Mouse (Mus musculus): ENCODE data around the gene Rnf227. TPM values are rescaled to one million over a fixed set of nuclear protein-coding genes. Genes with fewer than 3 reads are reported as not detected.

Gene Rnf227
- total and polyA plus RNA-seq, 3 experiments: 0.21 to 0.30 TPM; not detected in 1

GRCm38 (mm10) chr11:69357690-69358089, 17.4 kb downstream of the Rnf227 start:
- H3K27ac ChIP-seq (ENCODE audit: insufficient read depth, low read depth): no peak overlapping the region
- dilution Hi-C loops (cut with MboI; ENCODE audit: extremely low pct_ligation_motif_present, extremely low pct_unique_long_range_greater_than_20kb, low sequenced_read_pairs) (no loop called here), in situ Hi-C loops (cut with MboI; ENCODE audit: low pct_ligation_motif_present, low pct_unique_long_range_greater_than_20kb, low sequenced_read_pairs) (no loop called here)
- H3K9ac ChIP-seq (ENCODE audit: insufficient read depth, low read depth): no peak overlapping the region
- no peaks in the 10 kb centered on the region for H3K27me3 ChIP-seq (replicated peaks)
- H3K36me3 ChIP-seq (replicated peaks in 1 of 2; ENCODE audit: control insufficient read depth in 1 of 2, insufficient read depth in 1 of 2, low read length in 1 of 2): peaks cover 75 to 98% of the 10 kb centered on the region in 2 experiments
- no peak for DNase-seq (ENCODE audit: extremely low read depth)
- H3K4me2 ChIP-seq (ENCODE audit: insufficient read depth, low read depth, poor library complexity, severe bottlenecking): no peak overlapping the region
- H3K4me3 ChIP-seq (replicated peaks in 1 of 3; ENCODE audit: low read depth in 2 of 3, low read length in 2 of 3, poor library complexity in 1 of 3): no peak overlapping the region
- H3K4me1 ChIP-seq (ENCODE audit: control insufficient read depth in 1 of 2, insufficient read depth in 2 of 2): peaks cover 0 to 2% of the 10 kb centered on the region in 2 experiments; a peak in 1 of 4 replicates
- TF ChIP-seq POLR2A (IDR thresholded peaks at IDR 0.05; ENCODE audit: low read depth, low read length): no peak
- no peak for TF ChIP-seq BHLHE40 (IDR thresholded peaks at IDR 0.05; ENCODE audit: low read depth, low read length)
- TF ChIP-seq GABPA (IDR thresholded peaks at IDR 0.05; ENCODE audit: insufficient replicate concordance, low read depth, low read length): no peak
- no peak for TF ChIP-seq JUN (IDR thresholded peaks at IDR 0.05; ENCODE audit: insufficient read depth, low read depth, low read length)
- no peak for TF ChIP-seq MXI1 (IDR thresholded peaks at IDR 0.05; ENCODE audit: low read depth, low read length)
- no peak for TF ChIP-seq CHD1 (IDR thresholded peaks at IDR 0.05; ENCODE audit: low read depth, low read length)
- no peaks in the 10 kb centered on the region for H3K9me3 ChIP-seq (replicated peaks; ENCODE audit: low read length)
- H3K79me2 ChIP-seq (replicated peaks; ENCODE audit: control insufficient read depth, extremely low read depth, insufficient read depth, poor library complexity, severe bottlenecking): no peaks in the 10 kb centered on the region

GRCm38 (mm10) chr11:69362021-69362420, 21.8 kb downstream of the Rnf227 start:
- H3K9me3 ChIP-seq (replicated peaks; ENCODE audit: low read length): no peaks in the 10 kb centered on the region
- peaks cover 50 to 80% of the 10 kb centered on the region in 2 experiments for H3K36me3 ChIP-seq (replicated peaks in 1 of 2; ENCODE audit: control insufficient read depth in 1 of 2, insufficient read depth in 1 of 2, low read length in 1 of 2)
- H3K27ac ChIP-seq (ENCODE audit: insufficient read depth, low read depth): no peak overlapping the region
- dilution Hi-C loops (cut with MboI; ENCODE audit: extremely low pct_ligation_motif_present, extremely low pct_unique_long_range_greater_than_20kb, low sequenced_read_pairs) (no loop called here), in situ Hi-C loops (cut with MboI; ENCODE audit: low pct_ligation_motif_present, low pct_unique_long_range_greater_than_20kb, low sequenced_read_pairs) (no loop called here)
- H3K4me2 ChIP-seq (ENCODE audit: insufficient read depth, low read depth, poor library complexity, severe bottlenecking): no peak overlapping the region
- no peak for DNase-seq (ENCODE audit: extremely low read depth)
- H3K27me3 ChIP-seq (replicated peaks): no peaks in the 10 kb centered on the region
- TF ChIP-seq ZNF384 (IDR thresholded peaks at IDR 0.05; ENCODE audit: low read depth, low read length) (no peak), PAX5 (IDR thresholded peaks at IDR 0.05; ENCODE audit: low read length) (no peak)
- peaks cover 3 to 25% of the 10 kb centered on the region in 2 experiments; a peak in 3 of 4 replicates for H3K4me1 ChIP-seq (ENCODE audit: control insufficient read depth in 1 of 2, insufficient read depth in 2 of 2)
- no peak overlapping the region for H3K4me3 ChIP-seq (replicated peaks in 1 of 3; ENCODE audit: low read depth in 2 of 3, low read length in 2 of 3, poor library complexity in 1 of 3)
- no peaks in the 10 kb centered on the region for H3K79me2 ChIP-seq (replicated peaks; ENCODE audit: control insufficient read depth, extremely low read depth, insufficient read depth, poor library complexity, severe bottlenecking)
- no peak overlapping the region for H3K9ac ChIP-seq (ENCODE audit: insufficient read depth, low read depth)

GRCm38 (mm10) chr11:69362479-69362878, 22.2 kb downstream of the Rnf227 start:
- Histone ChIP-seq H3K9ac (ENCODE audit: insufficient read depth, low read depth) (no peak overlapping the region), H3K4me1 (ENCODE audit: control insufficient read depth in 1 of 2, insufficient read depth in 2 of 2) (peaks cover 3 to 25% of the 10 kb centered on the region in 2 experiments; a peak in 3 of 4 replicates), H3K27ac (ENCODE audit: insufficient read depth, low read depth) (no peak overlapping the region), H3K36me3 (replicated peaks in 1 of 2; ENCODE audit: control insufficient read depth in 1 of 2, insufficient read depth in 1 of 2, low read length in 1 of 2) (peaks cover 46 to 75% of the 10 kb centered on the region in 2 experiments), H3K9me3 (replicated peaks; ENCODE audit: low read length) (no peaks in the 10 kb centered on the region), H3K4me2 (ENCODE audit: insufficient read depth, low read depth, poor library complexity, severe bottlenecking) (no peak overlapping the region), H3K79me2 (replicated peaks; ENCODE audit: control insufficient read depth, extremely low read depth, insufficient read depth, poor library complexity, severe bottlenecking) (no peaks in the 10 kb centered on the region), H3K4me3 (replicated peaks in 1 of 3; ENCODE audit: low read depth in 2 of 3, low read length in 2 of 3, poor library complexity in 1 of 3) (no peak overlapping the region), H3K27me3 (replicated peaks) (no peaks in the 10 kb centered on the region)
- no peak for DNase-seq (ENCODE audit: extremely low read depth)
- dilution Hi-C loops (cut with MboI; ENCODE audit: extremely low pct_ligation_motif_present, extremely low pct_unique_long_range_greater_than_20kb, low sequenced_read_pairs): no loop called here
- in situ Hi-C loops (cut with MboI; ENCODE audit: low pct_ligation_motif_present, low pct_unique_long_range_greater_than_20kb, low sequenced_read_pairs): no loop called here
- TF ChIP-seq TCF12 (IDR thresholded peaks at IDR 0.05; ENCODE audit: low read depth, low read length): no peak
- no peak for TF ChIP-seq CHD2 (IDR thresholded peaks at IDR 0.05; ENCODE audit: low read length)
- no peak for TF ChIP-seq KAT2A (IDR thresholded peaks at IDR 0.05; ENCODE audit: insufficient replicate concordance, low read length)
- TF ChIP-seq TBP (conservative IDR thresholded peaks at IDR 0.05; ENCODE audit: low read depth, low read length): no peak
- TF ChIP-seq USF2 (conservative IDR thresholded peaks at IDR 0.05; ENCODE audit: low read depth, low read length): no peak
- no peak for TF ChIP-seq MXI1 (IDR thresholded peaks at IDR 0.05; ENCODE audit: low read depth, low read length)
- TF ChIP-seq ZC3H11A (IDR thresholded peaks at IDR 0.05; ENCODE audit: low read depth, low read length): no peak
- no peak for TF ChIP-seq UBTF (IDR thresholded peaks at IDR 0.05; ENCODE audit: low read depth, low read length)
- TF ChIP-seq GABPA (IDR thresholded peaks at IDR 0.05; ENCODE audit: insufficient replicate concordance, low read depth, low read length): no peak
- TF ChIP-seq POLR2AphosphoS2 (IDR thresholded peaks at IDR 0.05; ENCODE audit: low read depth, low read length): no peak
- peak; percentile 35 for TF ChIP-seq RAD21 (IDR thresholded peaks at IDR 0.05; ENCODE audit: low read depth, low read length)
- no peak for TF ChIP-seq MYC (IDR thresholded peaks at IDR 0.05; ENCODE audit: low read depth, low read length)
- TF ChIP-seq MEF2A (IDR thresholded peaks at IDR 0.05; ENCODE audit: borderline replicate concordance, low read depth, low read length): no peak
- peak in 1 of 2 experiments; percentile 47; a peak in 2 of 4 replicates for TF ChIP-seq CTCF (conservative IDR thresholded peaks at IDR 0.05 in 1 of 2, IDR thresholded peaks at IDR 0.05 in 1 of 2; ENCODE audit: low read depth in 2 of 2, low read length in 2 of 2)
- no peak for TF ChIP-seq E2F4 (IDR thresholded peaks at IDR 0.05; ENCODE audit: insufficient replicate concordance, low read depth, low read length)
- TF ChIP-seq RCOR1 (conservative IDR thresholded peaks at IDR 0.05; ENCODE audit: low read depth, low read length): no peak
- no peak for TF ChIP-seq ZMIZ1 (IDR thresholded peaks at IDR 0.05; ENCODE audit: low read depth, low read length)
- TF ChIP-seq ZKSCAN1 (IDR thresholded peaks at IDR 0.05; ENCODE audit: borderline replicate concordance, low read depth, low read length): no peak
- no peak for TF ChIP-seq ELF1 (IDR thresholded peaks at IDR 0.05; ENCODE audit: low read depth, low read length)
- TF ChIP-seq MAFK (IDR thresholded peaks at IDR 0.05; ENCODE audit: insufficient replicate concordance, low read length): no peak
- TF ChIP-seq SMC3 (IDR thresholded peaks at IDR 0.05; ENCODE audit: low read depth, low read length): peak; percentile 38

Data from CH12.LX (cell line).